9 mouse cellular contexts compared by ENCODE assay signal in genomic region chr4:138943730-138944129, GRCm38 (mm10). TPM values are rescaled to one million over a fixed set of nuclear protein-coding genes. Genes with fewer than 3 reads are reported as not detected.
A peak's percentile ranks its signal among the peaks of the same experiment; 100 is the strongest.
DNase-seq lines count a peak whose midpoint lies in the region; ATAC-seq and TF ChIP-seq lines count a peak whose summit lies in the region.
"Had no signal": no experiment of that assay in that cellular context is flagged by ENCODE, and none has a peak within 500 bp of the region (broad histone marks: within the 10 kb centered on the region; RNA-seq: fewer than 3 reads in every experiment).

No protein-coding gene starts in this region.

- H3K4me3 ChIP-seq in heart, embryonic 16.5 days (ENCODE audit: low read length), result peak overlapping the region; percentile 48
- peak overlapping the region; percentile 31; the same call in 1 of the 2 replicates for H3K4me3 ChIP-seq in layer of hippocampus, adult 2 months

- H3K4me2 ChIP-seq in heart, embryonic 16.5 days (ENCODE audit: low read depth, low read length), result peak overlapping the region; percentile 48

- TF ChIP-seq CTCF in layer of hippocampus, adult 2 months (conservative IDR thresholded peaks at IDR 0.05), result peak; percentile 70

- H3K9ac ChIP-seq in heart, embryonic 16.5 days (ENCODE audit: low read length), result no peak overlapping the region

- H3K4me1 ChIP-seq in heart, embryonic 16.5 days (ENCODE audit: control insufficient read depth, insufficient read depth, low read length), result no peaks in the 10 kb centered on the region

- no peaks in the 10 kb centered on the region; the same call in 1 of the 2 replicates for H3K27me3 ChIP-seq in heart, embryonic 16.5 days (ENCODE audit: control insufficient read depth, insufficient read depth, low read length)

- 23% methylated on average over 15 of the region's 15 CpGs for WGBS in heart, embryonic 16.5 days

- H3K36me3 ChIP-seq in heart, embryonic 16.5 days (ENCODE audit: control insufficient read depth, insufficient read depth), result no peaks in the 10 kb centered on the region

- H3K27ac ChIP-seq in heart, embryonic 16.5 days (ENCODE audit: low read length), result no peak overlapping the region
- H3K27ac ChIP-seq in layer of hippocampus, adult 2 months, result no peak overlapping the region

- no peaks in the 10 kb centered on the region; the same call in 1 of the 2 replicates for H3K9me3 ChIP-seq in heart, embryonic 16.5 days (replicated peaks; ENCODE audit: control insufficient read depth, low read length)

- DNase-seq in CD8-positive naive resting alpha-beta T cell, adult 2 months (ENCODE audit: low read depth in 2 of 2, low spot score in 2 of 2), result peak; percentile 79 to 92
- DNase-seq in adipocyte (ENCODE audit: low spot score), result peak; percentile 10
- DNase-seq in layer of hippocampus, adult 2 months (ENCODE audit: low spot score in 2 of 2), result peak; percentile 26 to 43
- peak; percentile 94 for DNase-seq in lung, postnatal 10 days
- peak; percentile 73 for DNase-seq in right cerebral cortex, postnatal 14 days
- peak; percentile 46 to 83 for DNase-seq in urinary bladder, postnatal 4 days (ENCODE audit: low spot score in 2 of 2)

- peak; percentile 69 for ATAC-seq in erythroblast, adult 5-6 weeks (replicated peaks; ENCODE audit: low FRiP score, poor library complexity, severe bottlenecking)
- peak; percentile 67 for ATAC-seq in heart, embryonic 16.5 days (replicated peaks; ENCODE audit: extremely low read depth, insufficient read depth, low FRiP score)

RNA-seq across cellular contexts. Expression of gene Rnf186, which starts 23.2 kb away (rescaled TPM):
- total RNA-seq in erythroblast, adult 5-6 weeks (2015; ENCODE audit: low replicate concordance), result not detected in 2 replicates
- total RNA-seq in erythroblast, adult 5-6 weeks (2017; ENCODE audit: low replicate concordance), result not detected in 2 replicates
- polyA plus RNA-seq in heart, embryonic 16.5 days (2015; fragmentation: Nextera tagmentation; extraction: Ambion mirVana), result 0.29 and 0.66 TPM in 2 replicates
- total RNA-seq in layer of hippocampus, adult 2 months (2021), result not detected
- total RNA-seq: layer of hippocampus, postnatal 36 days had no signal

RNA-seq across cellular contexts. Expression of gene Tmco4, which starts 29.0 kb away (rescaled TPM):
- total RNA-seq in erythroblast, adult 5-6 weeks (2015; ENCODE audit: low replicate concordance), result 0.19 and 0.42 TPM in 2 replicates
- 1.4 and 2.5 TPM in 2 replicates for total RNA-seq in erythroblast, adult 5-6 weeks (2017; ENCODE audit: low replicate concordance)
- 7.0 and 8.3 TPM in 2 replicates for polyA plus RNA-seq in heart, embryonic 16.5 days (2015; fragmentation: Nextera tagmentation; extraction: Ambion mirVana)
- 1 to 10 TPM; 1.6 to 4.2 TPM for total RNA-seq in layer of hippocampus, adult 2 months (2021)

RNA-seq across cellular contexts. Expression of gene Otud3, which starts 30.0 kb away (rescaled TPM):
- 1.5 and 2.1 TPM in 2 replicates for total RNA-seq in erythroblast, adult 5-6 weeks (2015; ENCODE audit: low replicate concordance)
- 0.26 and 3.8 TPM in 2 replicates for total RNA-seq in erythroblast, adult 5-6 weeks (2017; ENCODE audit: low replicate concordance)
- polyA plus RNA-seq in heart, embryonic 16.5 days (2015; fragmentation: Nextera tagmentation; extraction: Ambion mirVana), result 3.0 and 3.3 TPM in 2 replicates
- total RNA-seq in layer of hippocampus, adult 2 months (2021), result 10 to 100 TPM; 10.4 to 13.9 TPM

Comparison
In these comparisons a context has a peak if more than half of its experiments do, and no peak if none do; other contexts are left out.
1. DNase-seq: peak in every context shown above with its lines; median percentile 94 in lung, postnatal 10 days; 86 in CD8-positive naive resting alpha-beta T cell, adult 2 months; 73 in right cerebral cortex, postnatal 14 days; 64 in urinary bladder, postnatal 4 days; 34 in layer of hippocampus, adult 2 months; 10 in adipocyte.